Mouse (Mus musculus): ENCODE measurements at regions not wholly inside any gene's neighbourhood (a gene's known extent, or its start where the extent isn't known, plus 50 kb on each side); places are given as distances from the start of the nearest gene placed in this dataset.

- no peak for DNase-seq (ENCODE audit: low read depth, low spot score)
Measured at GRCm38 (mm10) chr14:47857731-47858556, 209.7 kb downstream of the Ktn1 start.

DNA sequence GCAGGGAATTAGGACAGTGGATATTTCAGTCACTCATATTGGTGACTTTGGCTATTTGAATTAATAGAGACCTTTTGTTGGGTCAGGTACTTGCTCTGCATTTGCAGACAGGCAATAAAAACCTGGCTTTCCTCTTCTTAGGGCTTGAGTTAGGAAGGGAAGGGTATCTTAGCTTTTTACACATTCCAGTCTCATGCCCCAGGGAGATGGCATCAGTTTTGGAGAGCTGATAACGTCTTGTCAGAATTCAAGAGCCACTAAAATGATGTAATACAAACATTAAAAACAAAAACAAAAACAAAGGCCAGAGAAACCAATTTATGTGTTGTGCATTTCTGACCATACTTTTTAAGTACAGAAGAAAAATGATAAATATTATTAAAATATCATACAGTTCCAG is 214.3 kb downstream of the Ktn1 start:
- DNase-seq (ENCODE audit: low read depth, low spot score), result no peak

GRCm38 (mm10) chr14:47863067-47863466 is 214.8 kb downstream of the Ktn1 start:
- DNase-seq (ENCODE audit: low read depth, low spot score), result no peak

- DNase-seq (ENCODE audit: low read depth, low spot score), result no peak
Measured at GRCm38 (mm10) chr14:47863701-47864100, 215.5 kb downstream of the Ktn1 start.

DNA sequence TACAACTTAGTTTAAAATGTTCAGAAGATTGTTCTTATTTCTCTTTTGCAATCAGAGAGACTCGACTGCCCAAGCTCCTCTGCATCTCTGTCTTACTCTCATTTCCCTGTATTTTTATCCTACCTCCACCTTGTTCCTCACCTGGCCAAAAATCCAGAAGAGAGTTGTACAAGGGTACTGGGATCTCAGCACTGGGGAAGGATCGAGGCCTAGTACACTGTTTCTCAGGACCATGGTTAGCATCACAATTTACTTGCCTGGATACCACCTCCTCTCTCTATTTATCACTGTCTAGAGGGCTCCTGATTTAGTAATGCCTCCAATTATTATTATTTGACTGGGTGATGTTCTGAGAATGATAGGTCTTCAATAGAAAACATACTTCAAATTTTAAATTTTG is 218.8 kb downstream of the Ktn1 start:
- no peak for DNase-seq (ENCODE audit: low read depth, low spot score)

GRCm38 (mm10) chr14:47868258-47868780 is 220.1 kb downstream of the Ktn1 start:
- DNase-seq (ENCODE audit: low read depth, low spot score), result no peak

DNA sequence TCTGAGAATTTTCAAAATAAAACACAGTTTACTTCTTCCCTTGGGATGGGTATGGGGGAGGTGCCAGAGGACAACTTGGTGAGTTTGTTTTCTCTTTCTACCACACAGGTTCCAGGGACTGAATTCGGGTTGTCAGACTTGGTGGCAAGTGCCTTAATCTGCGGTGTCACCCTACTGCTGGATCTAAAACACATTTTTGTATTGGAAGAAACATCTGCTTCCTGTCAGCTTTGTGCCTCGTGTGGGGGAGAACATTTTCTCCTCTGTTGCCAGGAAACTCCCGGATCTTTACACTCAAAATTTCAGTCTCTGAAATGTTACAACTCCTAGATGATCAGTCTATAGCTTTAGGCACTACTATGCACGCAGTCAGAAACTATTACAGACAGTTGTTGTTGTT is 228.3 kb downstream of the Ktn1 start:
- DNase-seq (ENCODE audit: low read depth, low spot score), result no peak

- DNase-seq (ENCODE audit: low read depth, low spot score), result no peak
Measured at GRCm38 (mm10) chr14:47877167-47877566, 228.9 kb downstream of the Ktn1 start.

GRCm38 (mm10) chr14:47877771-47878443 is 229.7 kb downstream of the Ktn1 start:
- no peak for DNase-seq (ENCODE audit: low read depth, low spot score)

DNA sequence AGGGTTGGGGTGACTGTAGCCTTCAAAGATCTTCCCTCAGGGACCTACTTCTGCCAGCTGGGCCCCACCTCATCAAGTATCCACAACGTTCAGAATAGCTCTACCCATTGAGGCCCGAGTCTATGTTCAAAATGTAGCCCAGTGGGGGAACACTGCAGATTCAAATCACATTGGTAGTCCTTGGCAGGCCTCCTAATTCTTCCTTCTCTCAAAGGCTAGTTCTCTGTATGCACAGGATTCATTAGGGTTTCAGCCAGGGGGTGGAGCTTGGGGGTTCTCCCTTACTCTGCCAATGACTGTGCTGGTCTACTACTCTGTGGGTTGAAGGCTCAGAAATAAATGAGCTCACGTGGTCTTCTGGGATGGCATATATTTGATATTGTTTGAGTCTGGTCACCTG is 235.3 kb upstream of the Peli2 start:
- DNase-seq (ENCODE audit: low read depth, low spot score), result no peak

DNA sequence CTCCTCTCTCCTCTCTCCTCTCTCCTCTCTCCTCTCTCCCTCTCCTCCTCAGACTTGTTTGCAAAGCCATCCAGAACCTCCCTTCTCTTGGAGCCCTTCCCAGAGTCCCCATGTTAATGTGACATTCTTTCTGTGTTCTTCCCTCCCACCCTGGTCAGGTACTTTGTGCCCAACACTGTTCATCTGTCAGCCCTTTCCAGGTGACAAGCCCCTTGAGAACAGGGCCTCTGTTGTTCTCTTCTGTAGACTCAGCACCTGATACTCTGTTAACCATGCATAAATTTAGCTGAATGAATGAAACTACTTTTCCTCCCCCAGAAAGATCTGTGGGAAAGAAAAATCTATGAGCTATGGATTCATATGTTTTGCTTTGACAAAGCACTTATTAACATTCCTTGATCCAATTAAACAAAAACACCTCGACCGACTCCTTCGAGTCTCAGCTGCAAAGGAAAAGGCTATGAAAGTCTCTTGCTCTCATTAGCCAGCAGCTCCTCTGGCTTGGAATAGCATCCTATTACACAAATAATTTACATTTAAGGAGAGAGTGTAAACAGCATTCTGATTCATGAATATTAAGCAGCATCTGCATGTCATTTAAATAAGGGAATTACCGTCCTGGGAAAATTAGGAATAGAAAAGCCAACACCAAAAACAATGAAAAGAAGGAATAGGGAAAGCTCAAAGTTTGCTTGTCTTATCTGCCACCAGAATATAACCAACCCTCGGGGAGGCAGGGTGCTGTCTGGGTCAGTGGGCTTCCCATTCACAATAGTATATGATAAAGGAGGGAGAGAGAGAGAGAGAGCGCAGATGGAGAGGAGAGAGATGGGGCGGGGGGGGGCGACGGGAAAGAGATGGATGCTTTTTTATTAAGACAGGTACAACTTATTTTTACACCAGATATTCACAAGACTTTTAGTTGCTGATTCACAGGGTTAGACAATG is 230.1 kb upstream of the Peli2 start:
- no peak for DNase-seq (ENCODE audit: low read depth, low spot score)

GRCm38 (mm10) chr14:47896581-47896980 is 224.0 kb upstream of the Peli2 start:
- DNase-seq (ENCODE audit: low read depth, low spot score), result no peak

GRCm38 (mm10) chr14:47897907-47898530 is 222.6 kb upstream of the Peli2 start:
- DNase-seq (ENCODE audit: low read depth, low spot score), result no peak

GRCm38 (mm10) chr14:47898605-47899004 is 222.0 kb upstream of the Peli2 start:
- DNase-seq (ENCODE audit: low read depth, low spot score), result no peak

GRCm38 (mm10) chr14:47905334-47905733 is 215.3 kb upstream of the Peli2 start:
- DNase-seq (ENCODE audit: low read depth, low spot score), result no peak

DNA sequence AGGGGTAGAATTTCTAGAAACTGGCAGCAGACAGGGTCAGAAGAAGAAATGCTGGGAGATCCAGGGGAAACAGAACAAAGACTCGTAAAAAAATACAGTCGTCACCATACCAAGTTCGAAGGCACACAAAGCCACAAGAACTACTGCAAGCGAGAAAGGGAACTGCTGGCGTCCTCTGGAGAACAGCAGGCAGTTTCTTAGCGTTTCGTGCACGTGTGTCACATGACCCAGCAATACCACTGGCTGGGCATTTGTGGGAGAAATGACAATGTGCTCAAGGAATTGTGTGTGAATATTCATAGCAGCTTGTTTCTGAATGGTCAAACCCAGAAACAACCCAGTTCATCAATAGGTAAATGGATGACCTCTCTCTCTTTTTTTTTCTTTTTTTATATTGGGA is 211.5 kb upstream of the Peli2 start:
- DNase-seq (ENCODE audit: low read depth, low spot score), result no peak

DNA sequence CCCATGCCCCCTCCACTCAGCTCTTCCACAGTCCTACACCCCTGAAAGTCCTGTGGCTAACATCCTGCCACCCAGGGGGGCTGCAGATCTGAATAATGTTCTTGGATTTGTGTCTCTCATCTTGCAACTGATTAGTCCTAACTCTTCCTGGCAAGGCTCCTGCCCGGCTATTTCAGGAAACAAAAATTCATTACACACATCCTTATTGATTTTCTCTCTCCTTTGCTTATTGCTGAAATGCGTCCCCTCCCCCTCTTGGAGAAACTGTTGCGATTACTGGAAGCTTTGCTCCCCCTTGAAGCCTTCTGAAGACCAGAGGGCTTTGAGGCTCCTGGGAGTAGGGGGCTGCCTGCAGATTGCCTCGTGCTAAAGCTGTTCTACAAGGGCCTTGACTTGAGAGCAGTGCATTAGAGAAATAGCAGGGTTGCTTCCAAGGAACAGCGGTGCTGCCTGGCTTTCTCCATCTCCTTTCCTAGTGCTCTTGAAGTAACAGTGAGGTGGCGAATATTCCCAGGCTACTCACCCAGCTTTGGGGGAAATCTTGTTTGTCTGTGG is 209.8 kb upstream of the Peli2 start:
- DNase-seq (ENCODE audit: low read depth, low spot score), result no peak

GRCm38 (mm10) chr14:47911546-47912545 is 208.8 kb upstream of the Peli2 start:
- no peak for DNase-seq (ENCODE audit: low read depth, low spot score)

DNA sequence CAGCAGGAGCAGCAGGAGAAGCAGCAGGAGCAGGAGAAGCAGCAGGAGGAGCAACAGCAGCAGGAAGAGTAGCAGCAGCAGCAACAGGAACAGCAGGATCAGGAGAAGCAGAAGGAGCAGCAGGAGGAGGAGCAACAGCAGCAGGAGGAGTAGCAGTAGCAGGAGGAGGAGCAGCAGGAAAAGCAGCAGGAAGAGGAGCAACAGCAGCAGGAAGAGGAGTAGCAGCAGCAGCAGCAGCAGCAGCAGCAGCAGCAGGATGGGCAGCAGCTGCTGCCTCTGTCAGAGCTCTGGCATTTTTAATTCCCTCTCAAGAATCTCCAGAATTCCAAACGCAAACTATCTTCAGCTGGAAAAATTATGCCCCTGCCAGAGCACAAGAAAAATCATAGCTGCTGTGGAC is 205.0 kb upstream of the Peli2 start:
- DNase-seq (ENCODE audit: low read depth, low spot score), result no peak
